Mouse (Mus musculus): ENCODE data around the gene AC134908.4. TPM values are rescaled to one million over a fixed set of nuclear protein-coding genes. Genes with fewer than 3 reads are reported as not detected.

Gene AC134908.4
- total RNA-seq, 4 experiments from 2014 or later: 1.8 to 3.3 TPM; not detected in 2

DNA sequence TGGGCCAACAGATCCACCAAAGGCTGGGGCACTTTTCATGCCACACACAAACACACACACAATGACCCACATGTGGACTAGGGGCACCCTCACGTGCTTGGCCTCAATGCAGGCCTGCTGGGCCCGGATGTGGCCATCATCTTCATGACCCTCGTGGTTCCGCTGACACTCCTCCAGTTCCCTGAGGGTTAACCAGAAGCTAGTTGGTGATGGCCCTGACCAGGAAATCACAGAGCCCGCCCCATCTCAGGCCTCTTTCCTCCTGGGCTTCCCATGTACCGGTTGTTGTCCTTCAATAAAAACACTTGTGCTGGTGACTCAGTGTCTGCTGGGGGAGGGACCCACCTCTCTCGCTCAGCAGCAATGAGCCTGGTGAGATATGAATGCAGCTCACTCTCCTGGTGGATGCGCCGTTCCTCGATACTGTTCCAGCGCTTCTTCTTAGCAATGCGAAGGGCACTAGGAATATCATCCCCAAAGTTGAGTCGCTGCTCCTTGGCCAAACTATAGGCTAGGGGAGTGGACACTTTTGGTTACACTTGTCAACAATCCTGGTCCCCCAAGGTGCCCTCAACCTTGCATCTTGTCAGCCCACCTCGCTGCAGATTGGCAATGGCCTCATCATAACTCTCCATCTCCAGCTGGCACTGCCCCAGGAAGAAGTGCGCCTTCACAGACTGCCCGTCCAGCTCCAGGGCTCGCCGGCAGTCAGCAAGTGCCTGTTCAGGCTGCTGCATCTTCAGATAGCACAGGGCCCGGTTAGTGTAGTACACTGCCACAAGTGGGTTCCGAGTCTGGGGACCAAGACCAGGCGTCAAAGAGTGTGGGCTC is 36.2 kb upstream of the AC134908.4 start:
- DNase-seq (ENCODE audit: low spot score in 2 of 2): no peak

DNA sequence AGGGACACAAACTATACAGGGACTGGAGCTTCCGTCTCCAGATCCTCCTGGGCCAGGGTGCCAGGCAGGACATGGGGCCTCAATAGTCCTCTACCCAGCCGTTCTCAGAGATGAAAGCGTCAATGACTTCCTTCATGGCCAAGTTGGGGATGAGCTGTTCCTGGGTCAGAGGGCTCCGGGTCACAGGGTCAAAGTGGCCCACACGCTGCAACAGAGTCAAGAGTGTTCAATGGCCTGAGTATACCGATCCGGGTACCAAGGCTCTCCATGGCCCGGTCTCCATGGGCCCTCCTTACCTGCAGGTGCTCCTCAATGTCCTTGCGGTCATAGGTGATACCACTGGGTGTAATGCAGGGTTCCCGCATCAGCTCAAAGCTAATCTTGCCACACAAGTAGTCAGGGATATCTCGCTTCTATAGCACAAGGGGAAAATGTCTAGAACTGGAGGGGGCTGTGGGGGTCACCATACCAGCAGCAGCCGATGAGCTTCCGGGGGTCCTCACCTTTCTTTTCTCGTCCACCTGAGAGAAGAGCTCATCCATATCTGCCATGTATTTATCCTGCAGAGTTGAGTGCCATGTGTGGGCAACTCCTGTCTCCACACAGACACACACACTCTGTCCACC is 35.5 kb upstream of the AC134908.4 start:
- DNase-seq (ENCODE audit: low spot score in 2 of 2): no peak

DNA sequence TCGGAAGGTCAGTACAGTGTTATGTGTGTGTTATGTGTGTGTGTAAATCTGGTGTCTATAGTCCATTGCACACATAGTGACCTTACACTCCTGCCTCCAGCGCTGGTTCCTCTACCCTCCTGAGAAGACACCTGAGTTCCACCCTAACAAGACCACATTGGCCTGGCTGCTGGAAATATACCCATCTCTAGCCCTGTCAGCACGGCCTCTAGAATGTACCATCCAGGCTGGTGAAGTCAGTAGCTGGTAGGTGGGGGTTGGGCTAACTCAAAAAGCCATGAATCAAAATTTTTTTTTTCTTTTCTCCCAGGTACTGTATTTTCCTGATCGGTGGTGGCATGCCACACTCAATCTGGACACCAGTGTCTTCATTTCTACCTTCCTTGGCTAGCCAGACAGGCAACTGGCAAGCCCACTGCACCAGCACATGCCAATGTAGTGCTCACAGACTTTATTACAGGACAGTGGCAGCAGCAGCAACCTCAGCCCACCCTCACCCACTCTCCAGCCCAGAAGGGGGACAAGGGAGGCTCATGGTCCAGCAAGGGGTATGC is 34.8 kb upstream of the AC134908.4 start:
- no peak for DNase-seq (ENCODE audit: low spot score in 2 of 2)

DNA sequence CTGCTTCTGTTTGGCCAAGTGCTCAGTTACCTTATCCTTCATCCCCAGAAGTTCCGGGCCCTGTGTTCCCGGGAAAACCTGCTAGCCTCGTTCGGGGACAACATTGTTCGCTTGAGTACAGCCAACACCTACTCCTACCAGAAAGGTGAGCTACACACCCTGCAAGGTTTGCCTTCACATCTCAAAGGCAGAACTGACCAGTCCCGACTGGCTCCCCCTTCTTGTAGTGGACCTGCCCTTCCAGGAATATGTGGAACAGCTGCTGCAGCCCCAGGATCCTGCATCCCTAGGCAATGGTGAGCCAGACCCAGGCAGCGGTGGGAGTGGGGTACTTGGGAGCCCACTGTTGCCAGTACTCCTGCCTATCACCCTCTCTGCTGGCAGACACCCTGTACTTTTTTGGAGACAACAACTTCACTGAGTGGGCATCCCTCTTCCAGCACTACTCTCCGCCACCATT is 34.1 kb upstream of the AC134908.4 start:
- DNase-seq (ENCODE audit: low spot score in 2 of 2): no peak

DNA sequence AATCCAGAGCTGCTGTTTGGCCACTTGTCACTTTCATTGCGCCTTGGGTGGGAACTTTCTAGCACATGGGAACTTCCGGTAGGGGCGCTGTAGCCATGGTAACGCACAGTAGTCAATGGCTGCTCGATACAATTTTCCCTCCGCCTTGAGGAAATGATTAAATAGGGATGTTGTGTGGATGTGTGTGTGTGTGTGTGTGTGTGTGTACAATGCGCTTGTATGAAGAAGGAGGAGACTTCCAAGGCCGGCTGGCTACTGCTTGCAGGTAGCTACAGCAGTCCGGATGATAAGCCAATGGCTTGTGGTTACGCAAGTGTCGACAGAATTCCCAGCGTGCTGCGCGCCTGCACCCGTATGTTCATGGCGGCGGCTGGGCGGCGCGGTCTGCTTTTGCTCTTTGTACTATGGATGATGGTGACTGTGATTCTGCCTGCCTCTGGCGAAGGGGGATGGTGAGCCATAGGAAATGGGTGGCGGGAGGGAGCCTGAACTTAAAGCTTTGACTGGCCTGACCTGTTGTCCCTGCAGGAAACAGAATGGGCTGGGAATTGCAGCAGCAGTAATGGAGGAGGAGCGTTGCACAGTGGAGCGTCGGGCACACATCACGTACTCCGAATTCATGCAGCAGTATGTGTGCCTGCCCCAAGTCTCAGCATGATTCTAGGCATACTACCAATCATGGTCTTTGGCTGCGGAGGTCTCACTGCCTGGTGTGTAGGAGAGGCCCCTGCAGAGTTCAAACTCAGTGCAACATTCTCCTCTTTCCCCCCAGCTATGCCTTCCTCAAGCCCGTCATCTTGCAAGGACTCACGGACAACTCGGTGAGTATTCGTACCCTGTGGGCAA is 33.5 kb upstream of the AC134908.4 start, which contains the start of gene Jmjd8:
Jmjd8 (plus strand) TSS at position 156 of the 846 bp plus-strand sequence.
- DNase-seq (ENCODE audit: low spot score in 2 of 2): peak in 1 of 2 experiments; percentile 81

DNA sequence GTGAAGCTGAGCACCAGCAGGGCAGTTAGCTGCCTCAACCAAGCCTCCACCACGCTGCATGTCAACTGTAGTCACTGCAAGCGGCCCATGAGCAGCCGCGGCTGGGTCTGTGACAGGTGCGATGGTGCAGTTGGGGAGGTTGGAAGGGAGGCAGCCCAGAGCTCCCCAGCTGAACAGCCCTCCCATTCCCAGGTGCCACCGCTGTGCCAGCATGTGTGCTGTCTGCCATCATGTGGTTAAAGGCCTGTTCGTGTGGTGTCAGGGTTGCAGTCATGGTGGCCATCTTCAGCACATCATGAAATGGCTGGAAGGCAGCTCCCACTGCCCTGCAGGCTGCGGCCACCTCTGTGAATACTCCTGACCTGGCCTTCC is 32.8 kb upstream of the AC134908.4 start:
- no peak for DNase-seq (ENCODE audit: low spot score in 2 of 2)

DNA sequence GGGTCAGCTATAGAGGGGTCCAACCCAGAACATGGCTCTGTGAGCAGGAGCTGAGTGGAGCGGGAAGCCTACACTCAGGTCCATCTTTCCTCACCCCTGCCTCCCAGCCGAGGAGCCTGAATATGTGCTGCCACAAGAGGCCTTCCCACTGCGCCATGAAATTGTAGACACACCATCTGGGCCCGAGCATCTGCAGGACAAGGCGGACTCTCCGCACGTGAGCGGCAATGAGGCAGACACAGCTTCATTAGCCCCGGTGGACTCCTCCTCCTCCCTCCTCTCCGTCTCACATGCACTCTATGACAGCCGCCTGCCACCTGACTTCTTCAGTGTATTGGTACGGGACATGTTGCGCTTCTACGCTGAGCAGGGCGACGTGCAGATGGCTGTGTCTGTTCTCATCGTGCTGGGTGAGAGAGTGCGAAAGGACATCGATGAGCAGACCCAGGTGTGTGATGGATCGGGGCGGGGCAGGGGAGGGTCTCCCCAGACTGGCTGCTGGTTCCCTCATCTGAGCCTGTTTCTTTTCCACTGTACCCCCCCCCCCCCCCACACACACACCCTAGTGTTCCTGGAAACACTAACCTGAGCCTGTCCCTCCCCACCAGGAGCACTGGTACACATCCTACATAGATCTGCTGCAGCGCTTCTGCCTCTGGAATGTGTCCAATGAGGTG is 32.2 kb upstream of the AC134908.4 start:
- no peak for DNase-seq (ENCODE audit: low spot score in 2 of 2)

DNA sequence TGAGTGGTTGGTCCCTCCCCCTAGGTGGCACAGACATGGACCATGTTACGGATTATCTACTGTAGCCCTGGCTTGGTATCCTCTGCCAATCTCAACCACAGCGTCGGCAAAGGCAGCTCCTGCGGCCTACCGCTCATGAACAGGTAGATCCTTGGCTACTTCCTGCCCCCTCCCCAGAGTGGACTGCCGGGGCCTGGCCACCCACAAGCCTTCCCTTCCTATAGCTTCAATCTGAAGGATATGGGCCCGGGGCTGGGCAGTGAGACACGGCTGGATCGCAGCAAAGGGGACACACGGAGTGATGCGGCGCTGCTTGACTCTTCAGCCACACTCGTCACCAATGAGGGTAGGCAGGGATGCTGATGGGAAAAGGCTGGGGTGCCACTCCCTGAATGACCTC is 31.6 kb upstream of the AC134908.4 start:
- DNase-seq (ENCODE audit: low spot score in 2 of 2): no peak

DNA sequence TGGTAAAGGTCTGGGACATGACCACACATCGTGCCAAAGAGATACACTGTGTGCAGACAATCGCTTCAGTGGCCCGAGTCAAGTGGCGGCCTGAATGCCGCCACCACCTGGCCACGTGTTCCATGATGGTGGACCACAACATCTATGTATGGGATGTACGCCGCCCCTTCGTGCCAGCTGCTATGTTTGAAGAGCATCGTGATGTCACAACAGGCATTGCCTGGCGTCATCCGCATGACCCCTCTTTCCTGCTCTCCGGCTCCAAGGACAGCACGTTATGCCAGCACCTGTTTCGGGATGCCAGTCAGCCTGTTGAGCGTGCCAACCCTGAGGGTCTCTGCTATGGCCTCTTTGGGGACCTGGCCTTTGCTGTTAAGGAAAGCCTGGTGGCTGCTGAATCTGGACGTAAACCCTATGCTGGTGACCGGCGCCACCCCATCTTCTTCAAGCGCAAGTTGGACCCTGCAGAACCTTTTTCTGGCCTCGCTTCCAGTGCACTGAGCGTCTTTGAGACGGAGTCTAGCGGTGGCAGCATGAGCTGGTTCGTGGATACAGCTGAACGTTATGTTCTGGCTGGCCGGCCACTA is 30.6 kb upstream of the AC134908.4 start:
- DNase-seq (ENCODE audit: low spot score in 2 of 2): no peak

DNA sequence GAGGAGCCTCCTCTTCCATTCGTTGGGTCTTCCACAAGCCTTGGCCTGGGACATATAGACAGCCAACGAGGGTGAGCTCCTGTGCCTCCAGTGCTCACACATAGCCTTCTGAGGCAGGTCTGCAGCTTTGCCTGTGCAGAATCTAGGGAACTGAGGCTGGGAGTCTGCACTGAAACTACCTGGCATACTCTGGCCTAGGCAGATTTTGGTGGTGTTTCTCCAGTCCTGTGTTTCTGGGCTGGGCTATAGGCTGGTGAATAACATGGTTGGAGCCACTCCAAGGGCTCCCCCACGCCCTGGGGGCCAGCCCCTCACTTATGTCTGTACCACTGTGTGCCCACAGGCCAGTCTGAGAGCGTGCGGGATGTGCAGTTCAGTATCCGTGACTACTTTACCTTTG is 29.9 kb upstream of the AC134908.4 start:
- no peak for DNase-seq (ENCODE audit: low spot score in 2 of 2)

DNA sequence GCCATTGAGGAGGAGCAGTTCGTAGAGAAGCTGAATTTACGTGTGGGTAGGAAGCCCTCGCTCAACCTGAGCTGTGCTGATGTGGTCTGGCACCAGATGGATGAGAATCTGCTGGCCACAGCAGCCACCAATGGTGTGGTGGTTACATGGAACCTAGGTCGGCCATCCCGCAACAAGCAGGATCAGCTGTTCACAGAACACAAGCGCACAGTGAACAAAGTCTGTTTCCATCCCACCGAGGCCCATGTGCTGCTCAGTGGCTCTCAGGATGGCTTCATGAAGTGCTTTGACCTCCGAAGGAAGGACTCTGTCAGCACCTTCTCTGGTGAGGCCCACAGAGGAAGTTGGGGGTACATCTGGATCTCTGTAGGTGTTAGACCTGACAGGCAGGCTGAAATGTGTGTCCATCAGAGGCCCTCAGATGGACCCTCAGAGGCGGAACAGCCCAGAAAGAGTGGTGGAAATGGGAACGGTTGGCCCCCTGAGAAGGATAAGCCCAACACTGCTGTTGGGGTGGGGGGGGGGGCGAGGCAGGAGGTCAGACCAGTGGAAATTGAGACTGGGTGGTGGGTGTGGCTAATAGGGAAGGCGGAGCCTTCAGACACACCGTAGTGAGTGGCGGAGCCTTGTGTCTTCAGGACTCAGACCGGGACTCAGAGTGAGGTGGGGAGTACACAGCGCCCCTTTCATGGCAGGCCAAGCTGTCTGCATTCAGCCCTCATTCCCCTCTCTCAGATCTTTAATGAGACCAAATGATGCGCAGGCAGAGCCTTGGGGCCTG is 29.1 kb upstream of the AC134908.4 start:
- no peak for DNase-seq (ENCODE audit: low spot score in 2 of 2)

DNA sequence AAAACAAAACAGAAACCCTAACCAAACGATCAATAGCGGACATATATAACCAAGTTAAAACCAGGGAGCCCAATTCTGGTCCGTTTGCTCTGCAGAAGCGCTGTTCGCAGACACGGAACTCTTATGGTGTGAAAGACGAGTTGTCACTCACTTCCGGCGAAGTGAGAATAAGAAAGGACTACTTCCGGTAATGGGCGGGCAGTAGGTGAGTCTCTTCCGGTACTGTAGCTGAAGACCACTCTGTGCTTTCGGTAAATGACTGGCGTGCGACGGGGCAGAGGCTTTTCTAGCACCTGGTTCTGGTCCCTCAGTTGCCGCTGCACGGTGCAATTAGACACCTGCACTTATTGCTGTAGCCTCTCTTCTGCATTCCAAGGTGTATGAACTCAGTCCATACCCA is 28.0 kb upstream of the AC134908.4 start, which contains the start of gene Wdr24:
Wdr24 (plus strand) TSS at position 176 of the 400 bp plus-strand sequence.
- peak in 1 of 2 experiments; percentile 73 for DNase-seq (ENCODE audit: low spot score in 2 of 2)

DNA sequence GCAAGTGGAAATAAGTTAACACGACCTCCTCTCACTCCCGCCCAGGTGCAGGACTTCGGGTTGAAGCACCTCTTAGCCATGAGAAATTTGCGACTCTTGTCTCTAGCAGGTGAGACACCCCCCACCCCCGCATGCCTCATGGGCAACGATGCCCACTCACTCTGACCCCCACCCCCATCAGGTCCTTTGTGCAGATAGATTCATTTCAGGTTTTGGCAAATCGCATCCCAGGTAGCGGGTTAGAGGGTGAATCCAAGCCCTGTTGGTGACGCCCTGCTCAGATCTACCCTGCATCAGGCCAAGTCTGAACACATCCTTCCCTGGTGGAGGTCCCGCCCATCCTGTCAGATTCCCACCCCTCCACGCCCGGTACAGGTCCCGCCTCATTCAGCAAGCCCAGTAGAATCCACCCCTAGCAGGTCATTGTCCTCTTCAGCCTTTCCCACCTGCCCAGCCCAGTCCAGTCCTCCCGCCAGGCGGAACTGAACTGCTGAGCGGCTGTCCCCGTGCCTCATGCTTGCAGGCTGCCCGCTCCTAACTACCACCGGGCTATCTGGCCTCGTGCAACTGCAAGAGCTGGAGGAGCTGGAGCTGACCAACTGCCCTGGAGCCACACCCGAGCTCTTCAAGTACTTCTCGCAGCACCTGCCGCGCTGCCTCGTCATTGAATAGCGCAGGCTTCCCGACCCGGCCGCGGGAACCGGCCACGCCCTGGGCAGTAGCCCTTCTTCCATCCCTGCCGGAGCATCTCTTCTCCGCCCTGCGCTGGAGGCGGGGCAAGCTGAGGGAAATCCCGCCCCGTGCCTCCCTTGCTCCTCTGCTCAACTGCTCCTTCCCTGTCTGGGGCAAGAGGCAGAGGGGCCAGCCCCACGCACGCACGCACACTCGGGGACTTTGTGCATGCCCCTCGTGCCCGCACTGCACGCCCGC is 23.7 kb upstream of the AC134908.4 start:
- DNase-seq (ENCODE audit: low spot score in 2 of 2): no peak

DNA sequence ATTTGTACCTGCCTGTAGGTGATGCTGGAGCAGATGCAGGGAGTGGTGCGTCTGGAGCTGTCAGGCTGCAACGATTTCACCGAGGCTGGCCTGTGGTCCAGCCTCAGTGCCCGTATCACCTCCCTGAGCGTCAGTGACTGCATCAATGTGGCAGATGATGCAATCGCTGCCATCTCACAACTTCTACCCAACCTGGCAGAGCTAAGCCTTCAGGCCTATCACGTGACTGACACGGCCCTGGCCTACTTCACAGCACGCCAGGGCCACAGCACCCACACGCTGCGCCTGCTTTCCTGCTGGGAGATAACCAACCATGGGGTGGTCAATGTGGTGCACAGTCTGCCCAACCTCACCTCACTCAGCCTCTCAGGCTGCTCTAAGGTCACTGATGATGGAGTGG is 22.2 kb upstream of the AC134908.4 start:
- no peak for DNase-seq (ENCODE audit: low spot score in 2 of 2)

DNA sequence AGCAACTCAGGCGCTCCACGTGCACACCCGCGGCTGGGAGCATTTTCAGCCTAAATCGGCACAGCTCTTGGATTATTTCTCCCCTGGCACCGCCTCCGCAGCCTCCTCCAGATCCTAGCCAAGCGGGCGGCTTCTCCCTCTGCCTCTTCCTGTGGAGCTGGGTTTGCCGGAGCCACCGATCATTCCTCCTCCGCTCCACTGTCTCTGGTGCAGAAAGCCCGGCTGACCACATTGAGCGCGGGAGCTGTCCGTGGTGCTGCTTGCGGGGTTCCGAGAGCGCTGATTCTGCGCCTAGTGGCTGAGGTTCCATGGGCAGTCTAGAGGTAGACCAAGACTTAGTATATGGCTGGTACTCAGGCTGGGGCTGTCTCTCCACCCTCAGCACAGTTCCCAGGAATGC is 18.0 kb upstream of the AC134908.4 start:
- DNase-seq (ENCODE audit: low spot score in 2 of 2): peak; percentile 69 to 89

DNA sequence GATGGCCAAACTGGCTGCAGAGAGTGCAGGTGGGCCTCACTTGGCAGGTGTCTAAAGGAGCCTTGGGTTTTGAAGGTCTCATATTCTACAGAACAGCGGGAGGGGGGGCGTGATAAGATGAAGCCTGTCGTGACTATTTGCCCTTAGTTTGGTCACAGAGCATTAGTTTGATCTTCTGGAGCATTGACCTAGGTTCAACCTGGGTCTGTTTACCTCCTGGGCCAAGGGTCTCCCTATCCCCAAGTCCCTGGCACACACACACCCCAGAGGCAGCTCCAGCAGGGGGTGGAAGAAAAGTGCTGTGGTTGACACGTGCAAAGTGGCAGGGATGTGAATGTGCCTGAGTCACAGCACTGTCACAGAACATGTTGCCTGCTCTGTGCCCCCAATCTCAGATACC is 15.4 kb upstream of the AC134908.4 start:
- no peak for DNase-seq (ENCODE audit: low spot score in 2 of 2)

DNA sequence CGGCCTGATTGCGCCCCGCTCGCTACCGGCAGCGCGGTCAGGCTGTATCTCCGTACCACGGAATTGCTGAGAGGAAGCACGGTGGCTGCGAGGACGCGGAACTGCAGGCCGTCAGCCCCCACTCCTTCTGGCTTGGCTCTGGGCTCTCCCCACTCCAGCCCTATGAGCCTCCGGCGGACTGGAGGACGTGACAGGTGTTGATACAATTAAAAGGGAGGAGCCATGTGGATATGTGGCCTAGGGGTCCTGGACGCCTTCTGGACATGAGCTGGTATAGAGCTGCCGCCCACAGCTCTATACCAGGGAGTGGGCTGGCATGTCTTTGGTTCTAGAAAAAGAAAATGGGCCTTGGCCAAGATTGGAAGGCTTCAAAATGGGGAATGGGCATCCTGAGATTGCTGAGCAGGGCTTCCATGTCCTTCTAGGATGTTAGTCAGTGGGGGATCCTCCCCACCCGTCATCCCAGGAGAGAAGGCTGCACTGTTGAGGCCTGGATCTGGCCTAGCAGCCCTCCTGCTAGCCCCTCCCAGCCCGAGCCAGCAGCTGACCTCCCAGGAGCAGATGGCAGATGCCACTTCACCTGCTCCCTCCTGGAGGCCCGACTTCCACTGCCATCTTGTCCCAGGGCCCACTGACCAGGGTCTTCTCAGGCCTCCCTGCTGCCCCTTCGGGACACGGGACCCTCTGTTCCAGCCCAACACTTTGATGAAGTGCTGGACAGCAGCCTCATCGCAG is 14.3 kb upstream of the AC134908.4 start:
- no peak for DNase-seq (ENCODE audit: low spot score in 2 of 2)

Data from left cerebral cortex, adult 8-10 months (tissue).